Mouse (Mus musculus): Measurements from ENCODE around the gene Hdgfl2.
"Not testable (repeated sequence)": the region's sequence is repeated elsewhere in the genome, so short reads cannot be mapped to it uniquely, and the experiment has no call there.

Hdgfl2 gene

GRCm38 (mm10) chr17:56062081-56062480, 17.4 kb upstream of the Hdgfl2 start:
- DNase-seq (ENCODE audit: low spot score), result no peak

- not testable (repeated sequence) for DNase-seq (ENCODE audit: low spot score)
These were observed 13.7 kb upstream of the Hdgfl2 start for GRCm38 (mm10) chr17:56065715-56066114.

- DNase-seq (ENCODE audit: low spot score), result no peak
These were observed 13.0 kb upstream of the Hdgfl2 start for GRCm38 (mm10) chr17:56066451-56066850.

- DNase-seq (ENCODE audit: low spot score), result no peak
These were observed 10.4 kb upstream of the Hdgfl2 start for GRCm38 (mm10) chr17:56069066-56069465.

- DNase-seq (ENCODE audit: low spot score), result no peak
These were observed 8.3 kb upstream of the Hdgfl2 start for GRCm38 (mm10) chr17:56071126-56071525.

GRCm38 (mm10) chr17:56072243-56072642, 7.2 kb upstream of the Hdgfl2 start:
- no peak for DNase-seq (ENCODE audit: low spot score)

GRCm38 (mm10) chr17:56074097-56074826, 5.2 kb upstream of the Hdgfl2 start:
- peak; percentile 87 for DNase-seq (ENCODE audit: low spot score)

- peak; percentile 98 for DNase-seq (ENCODE audit: low spot score)
These were observed 4.6 kb upstream of the Hdgfl2 start, which contains the start of gene Ubxn6 for GRCm38 (mm10) chr17:56074827-56075208. Gene Ubxn6 (minus strand): TSS chr17:56075028.

- DNase-seq (ENCODE audit: low spot score), result no peak
These were observed 1.9 kb upstream of the Hdgfl2 start for GRCm38 (mm10) chr17:56077523-56077922.

- not testable (repeated sequence) for DNase-seq (ENCODE audit: low spot score)
These were observed 1.1 kb upstream of the Hdgfl2 start for GRCm38 (mm10) chr17:56078361-56078760.

GRCm38 (mm10) chr17:56079921-56080320, 487 bp downstream of the Hdgfl2 start:
- no peak for DNase-seq (ENCODE audit: low spot score)

GRCm38 (mm10) chr17:56080781-56081585, 1.5 kb downstream of the Hdgfl2 start:
- DNase-seq (ENCODE audit: low spot score), result no peak

- DNase-seq (ENCODE audit: low spot score), result no peak
These were observed 12.9 kb downstream of the Hdgfl2 start for GRCm38 (mm10) chr17:56092312-56092711.

- no peak for DNase-seq (ENCODE audit: low spot score)
These were observed 13.4 kb downstream of the Hdgfl2 start for GRCm38 (mm10) chr17:56092794-56093193.

- no peak for DNase-seq (ENCODE audit: low spot score)
These were observed 17.4 kb downstream of the Hdgfl2 start for GRCm38 (mm10) chr17:56096883-56097282.

- DNase-seq (ENCODE audit: low spot score), result no peak
These were observed 18.7 kb downstream of the Hdgfl2 start for GRCm38 (mm10) chr17:56098180-56098579.

- DNase-seq (ENCODE audit: low spot score), result no peak
These were observed 19.5 kb downstream of the Hdgfl2 start for GRCm38 (mm10) chr17:56098711-56099572.

- DNase-seq (ENCODE audit: low spot score), result no peak
These were observed 21.4 kb downstream of the Hdgfl2 start for GRCm38 (mm10) chr17:56100811-56101210.

- DNase-seq (ENCODE audit: low spot score), result no peak
These were observed 22.7 kb downstream of the Hdgfl2 start for GRCm38 (mm10) chr17:56102158-56102557.

- DNase-seq (ENCODE audit: low spot score), result no peak
These were observed 23.5 kb downstream of the Hdgfl2 start for GRCm38 (mm10) chr17:56102927-56103326.

- no peak for DNase-seq (ENCODE audit: low spot score)
These were observed 24.2 kb downstream of the Hdgfl2 start for GRCm38 (mm10) chr17:56103465-56104285.
